Mouse (Mus musculus) thymus, postnatal 36 days (tissue): ENCODE data around the gene Pkd1.

Source experiments
- DNase-seq, 2 experiments: peaks; one replicate each; pipeline ENCODE4 v3.0.0; 2022; ENCODE audit warnings: mixed read lengths in 2 of 2

Pkd1 gene

GRCm38 (mm10) chr17:24608874-24609273, 59.2 kb downstream of the Pkd1 start:
- no peak for DNase-seq

DNA sequence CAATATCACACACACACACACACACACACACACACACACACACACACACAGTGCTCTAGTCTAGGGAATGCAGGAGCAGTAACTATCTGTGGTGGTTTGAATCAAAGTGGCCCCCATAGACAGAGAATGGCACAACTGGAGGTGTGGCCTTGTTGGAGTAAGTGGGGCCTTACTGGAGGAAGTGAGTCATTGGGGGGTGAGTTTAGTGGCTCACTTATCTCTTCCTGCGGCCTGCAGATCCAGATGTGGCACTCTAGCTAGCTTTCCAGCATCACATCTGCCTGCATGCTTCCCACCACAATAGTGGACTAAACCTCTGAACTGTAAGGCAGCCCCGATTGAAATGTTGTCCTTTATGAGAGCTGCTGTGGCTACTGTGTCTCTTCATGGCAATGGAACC, 61.1 kb downstream of the Pkd1 start:
- DNase-seq, result no peak

- no peak for DNase-seq
Measured at GRCm38 (mm10) chr17:24617561-24618194, 68.0 kb downstream of the Pkd1 start.

- no peak for DNase-seq
Measured at GRCm38 (mm10) chr17:24625472-24625871, 75.8 kb downstream of the Pkd1 start.

DNA sequence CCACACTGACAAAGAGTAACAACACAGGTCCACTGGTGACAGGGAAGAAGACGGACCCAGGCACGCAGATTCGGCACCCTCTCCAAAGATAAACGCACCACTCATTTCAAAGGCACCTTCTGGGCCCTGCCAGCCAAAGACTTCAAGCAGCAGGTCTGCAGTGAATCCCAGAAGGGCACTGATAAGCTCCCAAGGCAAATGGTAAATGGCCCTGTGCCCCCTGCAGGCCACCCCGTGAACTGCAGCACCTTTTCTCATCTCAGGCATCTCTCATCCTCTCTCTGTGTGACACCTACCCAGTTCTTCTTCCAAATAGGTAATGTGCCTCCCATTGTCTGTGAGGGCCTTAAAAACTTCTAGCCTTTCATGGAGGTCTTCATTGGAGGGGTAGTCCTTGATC, 79.0 kb downstream of the Pkd1 start:
- peak; percentile 68 to 74 for DNase-seq

DNA sequence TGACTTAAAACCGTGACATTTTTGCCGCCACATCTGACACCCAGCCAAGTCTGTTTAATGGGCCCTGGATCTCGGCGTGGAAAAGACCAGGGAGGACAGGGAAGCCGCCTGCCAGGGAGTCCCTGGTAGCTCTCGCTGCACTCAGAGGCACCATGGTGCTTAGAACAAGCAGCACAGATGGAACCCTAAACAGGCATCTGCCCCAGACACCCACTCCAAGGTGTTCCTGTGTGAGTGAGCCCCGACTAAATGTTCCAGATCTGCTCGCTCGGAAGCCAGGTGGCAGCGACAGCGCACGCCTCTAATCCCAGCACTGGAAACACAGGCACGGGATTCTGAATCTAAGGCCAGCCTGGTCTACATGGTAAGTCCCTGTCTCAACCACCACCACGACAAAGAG, 80.4 kb downstream of the Pkd1 start:
- no peak for DNase-seq

DNA sequence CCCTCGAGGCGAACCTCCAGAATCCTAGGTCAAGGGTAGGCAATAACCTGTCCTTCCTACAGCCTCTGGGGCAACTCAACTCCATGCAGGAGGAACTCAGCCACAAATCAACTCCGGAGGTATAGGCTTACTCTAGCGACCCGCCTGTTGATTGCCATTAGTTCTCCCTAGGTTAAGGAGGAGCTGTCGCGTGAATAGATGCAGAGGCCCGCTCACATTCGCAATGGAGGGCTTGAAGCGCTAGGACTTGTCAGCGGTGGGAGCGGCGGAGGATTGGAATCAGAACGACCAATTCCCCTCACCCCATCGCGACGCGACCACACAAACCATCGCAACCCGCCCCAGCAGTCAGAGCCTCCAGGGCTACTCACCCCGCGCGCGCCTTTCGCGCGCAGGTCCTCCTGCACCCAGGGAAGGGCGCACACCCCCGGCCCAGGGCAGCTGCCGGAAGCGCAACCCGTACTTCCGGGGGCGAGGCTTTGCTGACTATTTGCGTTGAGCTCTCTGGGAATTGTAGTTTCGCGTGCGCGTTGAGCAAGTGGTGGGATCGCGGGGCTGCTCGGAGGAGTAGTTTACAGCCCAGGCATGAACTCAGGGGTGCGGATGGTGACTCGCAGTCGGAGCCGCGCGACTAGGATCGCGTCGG, 82.7 kb downstream of the Pkd1 start, which contains the start of the genes Tsc2 and Nthl1:
Gene Tsc2, minus strand, starts transcription at position 464 of the 646 bp plus-strand sequence.
Gene Nthl1, plus strand, starts transcription at position 514 of the 646 bp plus-strand sequence.
- peak; percentile 87 to 92 for DNase-seq

DNA sequence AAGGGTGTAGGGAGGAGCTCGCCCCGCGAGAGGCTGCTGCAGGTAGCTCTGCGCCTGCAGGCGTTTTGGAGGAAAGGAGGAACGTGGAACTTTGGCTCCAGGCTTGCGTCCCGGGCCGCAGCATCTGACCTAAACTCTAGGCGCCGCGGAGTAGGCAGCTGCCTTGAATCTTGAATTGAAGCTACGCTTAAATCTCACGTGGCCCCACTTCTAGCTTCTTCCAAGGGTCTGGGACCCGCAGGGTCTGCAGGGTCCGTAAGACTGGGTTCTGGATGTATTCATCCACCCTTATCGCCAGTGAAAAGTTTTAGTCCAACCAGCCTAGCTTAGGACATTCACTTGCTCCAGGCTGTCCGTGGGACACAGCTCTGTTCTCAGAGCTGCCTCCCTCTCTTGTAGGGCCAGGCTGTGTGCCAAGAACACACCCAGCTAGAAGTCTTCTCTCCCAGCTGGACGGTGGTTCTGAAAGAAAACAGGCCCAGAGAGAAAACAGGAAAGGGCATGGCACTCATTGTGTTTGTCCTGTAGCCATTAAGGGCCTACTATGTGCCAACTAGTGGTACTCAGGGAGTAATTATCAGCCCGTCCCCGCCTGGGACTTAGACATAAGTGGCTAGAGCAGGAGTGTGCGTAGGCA, 83.3 kb downstream of the Pkd1 start:
- DNase-seq, result no peak

DNA sequence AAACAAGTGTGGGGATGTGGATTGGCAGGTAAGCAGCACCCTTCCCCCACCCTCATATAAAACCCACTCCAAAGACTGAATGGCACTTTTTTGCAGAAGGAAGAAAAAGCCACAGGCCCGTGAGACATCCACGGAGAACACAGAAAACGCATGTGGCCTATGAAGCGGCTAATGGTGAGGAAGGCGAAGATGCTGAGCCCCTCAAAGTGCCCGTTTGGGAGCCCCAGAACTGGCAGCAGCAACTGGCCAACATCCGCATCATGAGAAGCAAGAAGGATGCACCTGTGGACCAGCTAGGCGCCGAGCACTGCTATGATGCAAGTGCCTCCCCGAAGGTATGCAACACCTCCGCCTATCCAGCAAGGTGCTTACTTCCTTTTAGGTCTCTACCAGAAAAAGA, 84.2 kb downstream of the Pkd1 start:
- no peak for DNase-seq

GRCm38 (mm10) chr17:24635024-24635423, 85.4 kb downstream of the Pkd1 start:
- no peak for DNase-seq

DNA sequence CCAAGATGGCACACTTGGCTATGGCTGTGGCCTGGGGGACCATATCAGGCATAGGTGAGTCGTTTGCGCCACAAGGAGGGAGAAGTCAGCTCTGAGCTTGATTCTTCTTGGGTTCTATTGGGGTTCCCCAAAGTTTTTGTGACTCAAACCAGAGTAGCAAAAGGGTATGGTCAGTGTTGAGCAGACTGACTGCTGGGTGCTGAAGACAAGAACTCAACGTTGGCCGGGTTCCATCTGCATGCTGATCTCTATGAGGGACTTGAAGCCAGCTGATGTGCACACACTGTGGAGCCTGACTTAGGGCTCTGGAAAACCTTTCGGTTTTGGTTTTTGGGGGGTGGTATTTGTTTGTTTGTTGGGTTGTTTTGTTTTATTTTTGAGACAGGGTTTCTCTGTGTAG, 86.1 kb downstream of the Pkd1 start:
- DNase-seq, result no peak

DNA sequence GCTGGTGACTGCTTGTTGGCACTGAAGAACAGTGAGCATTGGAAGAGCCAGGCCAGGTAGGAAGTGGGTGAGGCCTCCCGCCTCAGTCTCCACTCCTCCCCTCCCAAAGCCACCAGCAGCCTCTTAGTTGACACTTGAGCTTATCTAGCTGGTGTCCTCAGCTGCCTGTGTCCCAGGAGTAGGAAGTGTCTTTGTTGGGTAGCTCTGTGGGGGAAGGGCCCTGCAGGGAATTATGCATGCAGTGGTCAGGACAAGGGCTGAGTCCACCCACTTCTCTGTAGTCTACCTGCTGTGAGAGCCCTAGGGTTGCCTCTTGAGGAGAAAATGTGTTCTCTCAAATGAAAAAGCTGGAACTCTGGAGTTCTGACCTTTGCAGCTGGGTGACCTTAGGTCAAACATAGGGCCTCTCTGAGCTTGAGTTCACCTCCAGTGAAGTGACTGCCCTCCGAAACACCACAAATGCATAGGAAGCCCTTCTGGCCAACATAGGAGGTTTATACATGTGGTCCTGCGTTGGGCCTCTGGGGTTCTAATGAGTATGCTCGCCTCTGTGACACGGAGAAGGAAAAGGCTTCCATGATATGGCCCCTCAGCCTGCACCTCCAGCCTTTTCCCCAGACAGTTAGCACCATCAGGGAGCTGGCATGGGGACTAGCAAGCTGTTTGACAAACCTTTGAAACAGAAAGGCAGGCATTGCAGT, 87.3 kb downstream of the Pkd1 start:
- no peak for DNase-seq

DNA sequence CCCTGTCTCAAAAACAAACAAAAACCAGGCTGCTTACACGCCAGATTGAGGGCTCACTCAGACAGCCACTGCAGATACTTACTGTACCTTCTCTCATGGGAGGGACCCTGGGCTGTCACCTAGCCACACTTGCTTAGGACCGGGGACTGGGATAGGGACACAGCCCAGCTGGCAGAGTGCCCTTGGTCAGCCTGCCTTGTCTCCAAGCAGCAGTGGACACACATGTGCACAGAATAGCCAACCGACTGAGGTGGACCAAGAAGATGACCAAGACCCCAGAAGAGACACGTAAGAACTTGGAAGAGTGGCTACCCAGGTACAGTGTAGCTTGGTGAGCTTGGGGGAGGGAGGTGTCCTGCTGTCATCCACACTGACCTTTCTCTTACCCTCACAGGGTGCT, 88.6 kb downstream of the Pkd1 start:
- no peak for DNase-seq

DNA sequence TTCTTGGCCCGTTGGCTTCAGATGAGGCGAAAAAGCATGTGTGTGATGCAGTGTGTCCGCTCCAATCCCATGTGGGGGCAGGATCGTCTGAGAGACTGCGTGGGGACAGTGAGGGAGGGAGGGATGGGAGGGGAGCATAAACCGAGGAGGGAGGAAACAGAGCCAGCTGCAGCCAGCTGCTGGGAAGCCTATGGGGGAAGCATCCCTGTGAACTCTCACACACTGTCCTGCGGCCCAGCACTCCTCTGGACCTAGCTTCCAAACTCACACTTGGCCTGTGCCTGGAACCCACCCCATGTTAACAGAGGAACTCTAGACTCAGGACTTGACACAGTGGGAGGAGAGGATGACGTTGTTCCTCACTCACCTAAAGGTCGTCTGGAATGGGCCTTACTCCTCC, 89.2 kb downstream of the Pkd1 start:
- no peak for DNase-seq

DNA sequence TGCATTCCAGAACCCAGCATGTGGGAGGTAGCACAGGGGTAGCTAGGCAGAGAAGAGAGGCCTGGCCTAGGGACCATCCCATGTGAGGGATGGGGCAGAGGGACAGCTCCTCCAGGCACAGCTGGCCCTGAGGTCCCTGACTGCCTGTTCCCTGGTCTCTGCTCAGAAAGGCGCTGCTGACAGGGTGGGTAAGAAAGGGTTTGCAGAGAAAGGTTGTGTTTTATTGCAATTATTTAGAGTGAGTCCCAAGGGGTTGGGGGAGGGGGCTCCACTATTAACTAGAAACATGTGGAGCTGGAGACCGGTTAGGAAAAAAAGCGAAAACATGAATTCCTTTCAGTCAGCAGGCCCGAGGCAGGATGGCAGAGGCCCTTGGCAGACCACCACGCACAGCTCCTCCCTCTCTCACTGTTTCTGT, 89.9 kb downstream of the Pkd1 start:
- no peak for DNase-seq

GRCm38 (mm10) chr17:24640119-24640518, 90.5 kb downstream of the Pkd1 start:
- no peak for DNase-seq

DNA sequence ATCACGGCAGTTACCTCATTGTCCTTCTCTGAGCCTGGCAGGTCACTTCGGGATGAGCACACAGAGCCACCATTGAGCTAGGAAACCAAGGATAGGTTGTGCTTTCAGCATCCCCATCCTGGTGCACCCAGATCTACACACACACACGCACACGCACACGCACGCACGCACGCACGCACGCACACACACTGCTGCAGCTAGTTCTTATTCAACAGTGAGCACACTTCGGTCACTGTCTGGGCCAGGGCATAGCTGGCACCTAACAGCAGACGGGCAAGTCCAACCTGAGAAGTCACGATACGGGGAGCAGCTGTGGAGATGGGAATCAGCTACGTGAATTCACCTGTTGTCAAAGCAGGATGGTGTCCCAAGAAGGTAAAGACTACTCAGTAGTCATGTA, 90.9 kb downstream of the Pkd1 start:
- no peak for DNase-seq

DNA sequence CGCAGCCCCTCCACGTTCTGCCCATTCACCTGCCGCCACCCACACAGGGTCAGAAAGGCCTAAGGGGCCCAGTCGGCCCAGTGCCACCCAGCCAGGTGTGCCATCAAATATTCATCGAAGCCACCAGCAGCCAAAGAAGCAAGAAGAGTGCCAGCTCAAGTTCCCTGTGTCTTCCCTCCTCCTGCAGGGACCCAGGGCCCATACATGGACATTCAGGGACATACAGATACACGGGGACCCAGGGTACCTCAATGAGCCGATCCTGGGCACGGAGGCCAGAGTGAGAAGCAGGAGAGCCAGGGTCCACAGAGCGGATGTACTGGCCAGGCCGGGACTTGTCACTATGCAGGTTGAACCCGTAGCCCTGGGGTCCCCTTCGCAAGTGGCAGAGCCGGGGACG, 92.3 kb downstream of the Pkd1 start:
- no peak for DNase-seq

DNA sequence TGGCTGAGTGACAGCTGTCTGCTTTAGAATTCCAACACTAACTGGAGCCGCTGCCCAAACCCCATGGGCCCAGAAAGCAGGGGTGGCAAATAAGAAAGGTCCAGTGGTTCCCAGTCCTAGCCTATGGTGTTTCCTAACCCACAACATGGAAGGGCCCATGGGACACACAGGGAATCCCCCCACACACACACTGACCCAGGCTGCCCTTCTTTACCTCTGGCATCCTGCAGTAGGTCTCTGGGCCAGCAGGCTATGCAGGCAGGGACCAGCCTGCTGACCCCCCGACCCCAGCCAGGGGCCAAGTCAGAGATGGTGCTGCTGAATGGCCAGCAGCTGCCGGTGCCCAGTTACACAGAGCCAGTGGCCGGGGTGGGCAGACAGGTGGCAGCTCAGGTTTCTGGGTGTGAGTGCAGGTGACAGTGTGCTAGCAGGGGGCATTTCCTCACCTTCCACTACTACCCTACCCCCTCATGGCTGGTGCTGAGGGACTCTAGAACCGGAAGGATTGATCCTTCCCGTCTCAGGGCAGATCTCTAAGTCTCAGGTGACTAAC, 93.2 kb downstream of the Pkd1 start:
- no peak for DNase-seq

DNA sequence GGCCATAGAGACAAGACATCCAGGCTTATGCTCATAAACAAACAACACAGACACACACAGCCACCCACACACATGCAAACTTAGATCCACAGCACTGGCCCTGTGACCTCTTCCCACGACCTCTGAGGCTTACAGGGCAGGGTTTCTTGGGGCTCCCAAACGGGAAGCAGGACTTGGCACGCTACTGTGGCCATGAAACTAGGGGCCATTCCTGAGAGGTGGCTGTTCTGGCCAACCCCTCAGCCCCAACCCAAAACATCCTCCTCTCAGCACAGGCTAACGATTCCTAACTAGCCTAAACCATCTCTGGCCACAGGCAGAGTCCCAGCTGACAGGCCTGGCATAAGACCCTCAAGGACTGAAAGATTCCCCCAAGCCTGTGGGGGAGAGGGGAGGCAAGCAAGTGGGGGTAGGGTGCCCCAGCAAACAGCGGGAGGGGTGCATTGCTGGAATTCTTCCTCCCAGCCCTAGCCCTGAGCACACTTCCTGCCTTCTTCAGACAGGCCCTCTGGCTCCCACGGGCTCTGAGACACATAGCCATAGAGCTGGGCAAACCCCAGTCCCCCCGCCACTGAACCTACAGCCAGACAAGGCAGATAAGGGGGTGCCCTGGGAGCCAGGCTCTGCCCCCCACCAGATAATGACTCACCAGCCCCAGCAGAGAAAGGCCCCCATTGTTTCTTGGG, 94.5 kb downstream of the Pkd1 start:
- no peak for DNase-seq

GRCm38 (mm10) chr17:24644875-24645721, 95.5 kb downstream of the Pkd1 start:
- no peak for DNase-seq

DNA sequence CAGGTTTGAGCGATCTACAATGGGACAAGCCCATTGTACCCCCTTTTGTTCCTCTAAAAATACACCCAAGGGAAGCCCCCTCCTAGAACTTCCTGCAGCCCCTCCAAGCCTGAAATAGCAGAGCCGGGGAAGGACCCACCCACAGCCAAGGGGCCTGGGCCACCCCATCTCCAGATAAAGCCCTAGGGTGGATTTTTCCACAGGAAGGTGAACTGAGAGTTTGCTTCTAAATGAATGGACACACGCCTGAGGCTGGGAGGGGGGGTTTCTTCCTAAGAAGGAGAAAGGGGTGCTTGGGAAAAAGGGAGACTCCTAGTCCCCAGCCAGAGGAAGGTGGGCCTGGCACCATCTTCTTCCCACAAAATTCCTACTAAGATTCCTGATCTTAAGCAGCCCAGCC, 96.3 kb downstream of the Pkd1 start:
- DNase-seq, result no peak
